Mouse (Mus musculus) right cerebral cortex, postnatal 36 days (tissue): ENCODE measurements at regions not wholly inside any gene's neighbourhood (a gene's known extent, or its start where the extent isn't known, plus 50 kb on each side); places are given as distances from the start of the nearest gene placed in this dataset.

ENCODE experiments used
- DNase-seq, 2 experiments: peaks; one replicate each; pipeline ENCODE4 v3.0.0; 2022; ENCODE audit warnings: low spot score in 2 of 2, mixed read lengths in 1 of 2

DNA sequence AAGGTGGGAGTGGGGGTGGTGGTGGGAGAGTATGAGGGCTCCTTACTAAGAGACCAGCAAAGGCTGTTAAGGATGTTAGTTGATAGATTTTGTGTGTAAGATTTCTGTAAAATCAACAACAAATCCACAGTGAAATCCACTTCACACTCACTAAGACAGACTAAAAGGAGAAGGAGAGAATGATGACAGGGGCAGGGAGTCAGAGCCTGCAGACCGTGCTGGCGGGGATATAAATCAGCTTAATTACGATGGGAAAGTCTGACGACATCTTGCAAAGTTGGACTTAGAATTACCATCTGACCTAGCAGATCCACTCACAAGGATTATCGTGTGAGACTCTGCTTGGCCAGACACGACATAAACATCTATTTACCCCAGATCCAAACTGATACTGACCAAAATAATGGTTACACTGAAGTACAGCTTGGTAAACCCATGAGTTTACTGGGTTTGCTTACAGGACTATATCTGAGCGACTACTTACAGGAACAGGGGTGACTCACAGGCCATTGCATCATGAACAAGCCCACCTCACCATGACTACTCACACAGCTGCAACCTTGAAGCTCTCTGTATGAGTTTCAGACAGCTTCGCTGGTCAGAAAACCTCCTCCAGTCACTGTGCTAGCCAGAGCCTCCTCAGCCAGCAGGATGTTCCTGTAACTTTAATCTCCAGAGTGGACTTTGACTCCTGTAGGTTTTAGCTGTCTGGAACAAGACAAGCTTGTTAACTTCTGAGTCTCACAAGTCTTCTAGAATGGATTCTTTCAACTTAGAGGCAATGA, 50.5 kb upstream of the Ednra start:
- DNase-seq, result no peak

DNA sequence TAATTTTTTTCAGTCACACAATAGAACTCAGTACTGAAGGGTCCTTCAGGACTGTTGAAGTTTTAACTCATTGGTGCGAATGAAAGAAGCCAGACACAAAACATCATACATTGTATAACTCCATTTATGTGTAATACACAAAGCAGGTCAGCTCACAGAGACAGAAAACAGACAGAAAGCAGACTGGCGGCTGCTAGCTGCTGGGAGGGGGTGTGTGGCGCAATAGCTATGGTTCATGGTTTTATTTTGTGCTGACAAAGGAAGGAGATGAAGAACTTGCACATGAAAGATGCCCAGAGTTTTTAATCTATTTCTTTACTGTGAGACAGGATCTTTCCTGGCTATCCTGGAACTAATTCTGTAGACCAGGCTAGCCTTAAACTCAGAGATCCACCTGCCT, 51.3 kb upstream of the Ednra start:
- no peak for DNase-seq

DNA sequence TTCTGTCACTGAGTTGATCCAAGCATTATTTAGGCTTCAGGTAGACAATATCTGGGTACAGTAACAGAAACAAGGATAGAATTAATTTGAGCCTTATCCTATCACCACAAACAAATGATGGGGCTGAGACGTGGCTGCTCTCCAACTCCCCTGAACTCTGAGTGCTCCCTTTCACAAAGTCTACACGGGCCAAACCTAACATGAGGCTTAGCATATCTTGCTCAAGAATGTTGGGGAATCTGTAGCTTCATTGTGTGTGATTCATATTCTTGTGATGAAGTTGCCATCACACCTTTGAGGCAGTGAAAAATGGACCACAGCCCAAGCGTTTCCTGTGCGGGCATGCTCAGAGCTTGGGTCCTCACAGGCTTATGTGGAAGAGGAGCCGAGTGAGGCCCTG, 53.3 kb upstream of the Ednra start:
- DNase-seq, result no peak

DNA sequence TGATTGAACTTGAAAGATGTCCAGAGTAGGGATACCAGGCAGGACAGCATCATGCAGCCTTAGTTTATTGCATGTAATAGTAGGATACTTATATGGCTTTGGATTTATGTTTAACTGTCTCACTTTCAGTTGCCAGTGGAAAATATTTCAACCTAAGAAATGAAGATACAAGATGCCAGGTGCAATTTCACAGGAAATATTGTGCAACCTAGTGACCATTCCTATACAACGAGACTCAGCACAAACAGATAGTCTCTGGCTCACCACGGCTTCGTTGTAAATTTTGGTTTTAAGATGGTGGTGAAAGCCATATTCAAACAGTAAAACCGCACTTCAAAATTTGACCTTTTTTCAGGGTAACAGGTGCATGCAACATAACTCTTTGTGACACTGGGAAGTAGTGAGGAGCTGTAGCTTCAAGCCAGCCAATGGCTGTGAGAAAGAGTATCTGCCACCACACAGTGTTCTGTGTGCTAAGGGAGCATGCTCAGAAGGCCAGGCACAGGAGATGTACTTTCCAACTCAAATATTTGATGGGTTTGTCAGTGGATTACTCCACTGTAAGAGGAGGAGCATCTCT, 61.5 kb upstream of the Ednra start:
- no peak for DNase-seq

DNA sequence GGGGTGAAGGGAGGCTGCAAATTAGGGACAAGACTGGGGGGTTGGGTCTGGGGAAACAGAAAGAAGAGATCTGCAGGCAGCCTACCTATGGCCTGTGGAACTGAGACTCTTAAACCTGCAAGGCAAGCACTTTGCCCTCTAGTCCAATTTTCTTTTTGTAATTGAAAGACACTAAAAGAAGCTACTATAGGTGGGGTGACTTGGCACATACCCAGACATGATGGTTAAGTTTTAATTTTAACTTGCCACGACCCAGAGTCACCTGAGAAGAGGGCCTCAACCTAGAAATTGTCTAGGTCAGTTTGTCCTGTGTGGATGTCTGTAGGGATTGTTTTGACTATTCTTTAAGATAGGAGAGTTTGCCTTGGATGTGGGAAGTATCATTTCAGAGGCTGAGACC, 70.6 kb upstream of the Ednra start:
- DNase-seq, result no peak

DNA sequence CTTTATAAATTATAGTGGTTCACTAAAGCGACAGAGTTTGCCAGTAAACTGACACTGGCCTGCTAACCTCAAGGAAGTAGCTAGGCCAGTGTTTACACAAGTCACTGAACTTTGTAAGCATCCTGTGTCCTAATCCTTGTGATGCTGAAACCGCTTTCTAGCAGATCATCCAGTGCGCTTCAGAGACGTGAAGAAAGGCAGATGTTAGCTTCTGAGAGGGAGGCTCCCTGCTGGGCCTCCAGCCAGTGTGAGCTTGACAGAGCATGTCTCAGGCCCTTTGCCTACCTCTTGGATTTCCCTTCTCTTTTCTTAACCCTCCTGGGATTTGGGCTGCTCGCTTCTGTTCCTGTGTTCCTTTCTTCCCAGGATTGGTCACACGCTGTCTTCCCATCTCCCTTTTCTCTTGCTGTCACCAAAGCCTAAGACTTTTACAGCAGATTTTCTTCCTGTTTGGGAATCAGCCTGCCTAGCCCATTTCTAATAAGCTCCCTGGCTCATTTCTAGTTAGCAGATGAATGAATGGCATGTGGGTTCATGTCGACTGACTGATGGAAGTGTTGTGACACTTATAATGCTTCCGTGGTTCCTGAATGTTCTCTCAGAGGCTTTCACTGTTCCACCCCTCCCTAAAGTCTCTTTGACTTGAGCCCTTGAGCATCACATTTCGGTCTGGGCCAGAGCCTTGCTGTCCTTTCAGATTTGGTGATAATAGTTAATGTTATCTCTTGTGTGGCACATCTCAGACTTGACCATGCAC, 79.1 kb upstream of the Ednra start:
- DNase-seq, result no peak

DNA sequence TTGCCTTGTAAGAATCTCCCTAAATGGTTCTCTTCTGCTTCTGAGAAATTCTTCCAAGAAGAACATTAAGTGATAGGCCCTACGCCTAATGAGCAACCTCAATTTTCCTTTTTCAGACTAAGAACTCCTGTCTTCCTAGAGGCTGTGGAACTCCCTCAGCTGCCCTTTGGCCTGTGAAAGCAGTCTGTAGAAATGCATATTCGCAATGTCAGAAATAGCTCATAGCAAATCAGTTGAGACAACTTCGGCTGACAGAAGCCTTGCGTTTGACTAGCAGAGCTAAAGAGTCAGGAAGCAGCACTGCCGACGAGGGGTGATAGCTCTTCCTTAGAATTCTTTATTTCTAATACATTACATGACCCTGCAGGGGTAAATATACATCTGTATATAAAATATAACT, 80.3 kb upstream of the Ednra start:
- no peak for DNase-seq

DNA sequence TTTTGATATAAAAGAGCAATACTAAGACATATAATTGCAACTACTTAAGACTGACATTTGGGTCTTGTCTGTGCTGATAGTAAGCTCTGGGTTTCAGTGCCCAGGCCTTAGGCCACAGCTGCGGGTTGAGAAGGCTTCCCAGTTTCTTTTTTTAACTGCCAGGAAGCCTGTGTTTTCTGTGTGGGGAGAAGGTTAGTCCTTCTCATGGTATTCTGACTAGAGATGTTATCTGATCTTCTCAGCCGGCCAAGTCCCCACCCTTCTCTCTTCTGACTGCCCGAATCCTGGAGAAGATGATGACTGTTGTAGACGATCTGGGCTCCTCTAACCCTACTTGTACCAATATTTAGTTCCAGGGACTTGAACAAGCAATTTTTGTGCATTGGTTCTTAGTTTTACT, 80.7 kb upstream of the Ednra start:
- DNase-seq, result no peak

DNA sequence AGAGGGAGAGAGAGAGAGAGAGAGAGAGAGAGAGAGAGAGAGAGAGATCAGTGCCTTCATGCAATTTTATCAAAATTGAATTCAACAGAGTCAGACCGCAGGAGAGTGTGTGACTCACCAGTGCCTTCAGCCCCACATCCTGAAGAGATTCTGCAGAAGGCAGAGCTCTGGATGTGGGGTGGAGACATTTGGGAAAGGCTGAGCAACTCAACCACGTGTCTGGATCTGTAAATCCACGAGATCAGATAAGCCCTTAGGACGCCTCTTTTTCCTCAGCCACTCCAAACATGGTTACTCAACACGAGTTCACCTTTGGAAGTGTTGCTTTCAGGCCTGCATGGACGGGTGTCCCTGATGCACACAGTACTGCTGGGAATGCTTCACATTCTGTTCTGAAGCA, 81.4 kb upstream of the Ednra start:
- DNase-seq, result no peak

DNA sequence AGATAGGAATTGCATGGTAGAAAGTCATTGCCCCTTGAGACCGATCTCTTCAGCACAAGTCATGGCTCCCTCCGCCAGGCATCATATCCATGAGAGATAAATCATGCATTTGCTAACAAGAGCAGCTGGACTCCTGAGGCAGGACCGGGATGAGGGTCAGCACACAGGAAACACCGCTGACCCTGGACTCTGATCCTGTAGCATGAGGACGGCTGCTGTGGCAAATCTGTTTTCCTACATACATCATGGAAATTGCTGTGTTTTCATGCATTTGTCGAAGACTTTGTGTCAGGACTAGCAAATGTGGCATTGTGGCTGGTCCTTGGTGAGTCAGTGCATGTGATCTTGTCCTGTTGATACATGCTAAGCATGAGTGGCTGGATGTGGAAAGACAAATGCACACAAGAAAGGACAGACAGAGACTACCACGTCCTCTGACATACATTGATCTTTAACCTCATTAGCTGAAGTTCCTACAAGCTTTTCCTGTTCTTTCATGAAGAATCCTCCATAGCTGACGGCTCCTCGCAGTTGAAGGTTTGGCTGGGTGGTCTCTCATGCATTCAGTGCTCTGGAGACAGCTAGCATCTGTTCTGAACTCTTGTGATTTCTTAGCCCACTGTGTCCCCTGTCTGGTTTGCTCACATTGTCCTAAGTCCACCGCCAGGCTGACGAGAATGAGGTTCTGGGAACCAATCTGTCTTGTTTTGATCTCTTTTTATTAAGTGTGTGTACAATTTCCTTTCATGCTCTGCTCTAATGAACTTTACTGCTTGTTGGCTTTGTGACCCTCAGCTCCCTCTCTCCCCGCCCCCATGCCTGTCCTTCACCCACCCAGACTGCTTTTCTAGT, 90.8 kb upstream of the Ednra start:
- no peak for DNase-seq

DNA sequence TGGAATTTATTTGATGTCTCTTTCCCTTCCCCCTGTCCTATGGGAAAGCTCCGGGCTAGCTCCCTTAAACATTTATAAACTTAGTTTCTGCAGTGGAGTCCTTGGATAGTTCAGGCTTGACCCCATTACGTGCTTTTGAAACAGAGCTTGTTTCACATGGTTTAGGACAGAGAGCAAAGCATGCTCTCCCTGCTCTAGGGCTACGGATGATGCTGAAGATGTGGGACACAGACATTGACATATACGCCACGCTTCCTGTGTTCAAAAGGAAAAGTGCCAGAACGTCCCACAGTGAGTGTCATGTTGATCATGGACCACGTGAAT, 91.3 kb upstream of the Ednra start:
- DNase-seq, result no peak

DNA sequence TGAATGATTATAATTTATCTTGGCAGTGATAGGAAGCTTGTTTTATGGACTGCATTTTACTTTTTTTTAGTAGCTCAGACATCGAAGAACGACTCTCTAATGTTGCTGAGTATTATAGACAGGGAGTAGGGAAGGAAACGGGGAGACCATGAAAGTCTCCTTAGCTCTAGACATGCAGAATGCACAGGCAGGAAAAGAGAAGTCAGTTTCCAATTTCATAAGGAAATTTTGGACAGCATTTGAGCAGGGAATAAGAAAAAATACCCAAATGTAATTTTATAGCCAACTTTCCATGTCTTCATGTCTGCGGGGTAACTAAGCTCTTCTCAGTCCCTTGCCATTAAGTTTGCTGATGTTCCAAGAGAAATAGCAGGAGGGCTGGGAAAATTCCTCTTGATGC, 92.0 kb upstream of the Ednra start:
- DNase-seq, result no peak

DNA sequence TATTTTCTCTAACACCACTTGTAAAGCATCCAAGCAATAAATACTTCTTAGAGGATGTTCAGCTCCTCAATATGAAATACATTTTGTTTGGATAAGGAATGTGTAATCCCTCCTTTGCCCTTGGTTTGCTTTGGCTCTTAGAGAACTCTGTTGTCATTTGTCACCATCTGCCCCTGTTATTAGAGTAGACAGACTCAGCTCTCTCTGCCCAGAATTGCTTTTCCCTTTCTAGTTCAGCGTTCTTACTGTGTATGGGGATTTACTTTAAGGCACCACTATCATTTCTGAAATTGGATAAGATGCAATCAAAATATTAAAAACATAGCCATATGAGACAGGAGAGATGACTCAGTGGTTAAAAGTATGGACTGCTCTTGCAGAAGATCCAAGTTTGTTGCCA, 101.5 kb upstream of the Ednra start:
- DNase-seq, result no peak

DNA sequence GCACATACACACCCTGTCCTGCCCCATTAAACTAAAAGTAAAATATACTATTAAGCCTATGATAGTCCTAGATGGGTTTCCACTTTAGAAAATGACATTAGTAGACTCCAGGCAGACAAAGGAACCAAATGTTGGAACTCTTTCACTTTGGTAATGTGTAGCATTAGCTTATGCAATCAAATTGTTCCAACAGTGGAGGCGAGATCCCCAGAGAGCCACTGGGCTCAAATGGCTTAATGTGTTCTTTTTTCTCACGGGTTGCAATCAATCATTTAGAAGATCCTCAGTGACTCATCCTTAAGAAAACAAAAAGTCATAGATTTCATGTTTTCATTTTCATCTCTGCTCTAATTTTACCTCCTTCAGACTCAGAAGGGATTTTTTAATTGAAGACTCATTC, 102.0 kb upstream of the Ednra start:
- DNase-seq, result no peak

DNA sequence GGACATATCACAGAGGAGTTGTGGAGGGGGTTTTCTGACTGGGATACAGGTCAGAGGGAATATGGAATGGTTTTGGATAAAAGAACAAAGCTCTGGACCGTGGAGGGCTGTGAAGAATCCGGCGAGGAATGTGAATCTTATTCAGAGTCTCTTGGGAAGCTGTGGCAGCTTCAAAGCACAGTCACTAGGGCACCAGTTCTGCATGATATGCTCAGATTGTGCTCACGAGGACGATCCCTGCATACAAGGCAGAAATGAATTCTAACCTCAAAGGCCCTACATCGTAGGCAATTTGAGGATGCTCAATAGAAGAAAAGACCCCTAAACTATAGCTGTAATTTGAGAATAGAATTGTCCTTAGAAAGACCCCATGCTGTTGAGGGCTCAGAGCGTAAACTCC, 103.8 kb upstream of the Ednra start:
- DNase-seq, result no peak

DNA sequence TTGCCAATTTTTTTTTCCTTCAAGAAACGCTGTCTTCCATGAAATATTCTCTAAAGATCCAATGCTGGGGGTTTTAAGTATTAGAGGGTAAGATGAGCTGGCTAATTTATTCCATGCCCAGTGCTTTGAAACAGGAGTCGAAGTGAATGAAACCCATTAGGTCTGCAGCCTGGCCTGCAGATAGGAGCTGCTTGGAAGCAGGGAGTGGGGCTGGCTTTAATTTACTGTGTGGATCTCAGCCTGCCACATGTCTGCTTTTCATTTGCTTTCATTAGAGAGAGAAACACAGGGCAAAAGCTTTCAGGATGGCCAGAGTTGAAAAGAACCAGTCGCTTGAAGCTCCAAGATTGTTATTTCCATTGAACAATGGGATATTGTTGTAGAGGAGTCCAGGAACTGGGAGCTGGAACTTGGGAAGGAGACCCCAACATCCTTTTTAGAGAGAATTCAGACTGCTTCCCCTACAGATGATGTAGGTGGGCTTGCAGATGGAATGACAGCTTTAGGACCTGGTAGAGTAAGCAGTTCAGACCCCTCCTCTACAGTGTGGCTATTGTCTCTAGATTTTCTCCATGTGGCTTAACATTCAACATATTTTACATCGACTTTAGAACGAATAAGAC, 105.0 kb upstream of the Ednra start:
- no peak for DNase-seq

DNA sequence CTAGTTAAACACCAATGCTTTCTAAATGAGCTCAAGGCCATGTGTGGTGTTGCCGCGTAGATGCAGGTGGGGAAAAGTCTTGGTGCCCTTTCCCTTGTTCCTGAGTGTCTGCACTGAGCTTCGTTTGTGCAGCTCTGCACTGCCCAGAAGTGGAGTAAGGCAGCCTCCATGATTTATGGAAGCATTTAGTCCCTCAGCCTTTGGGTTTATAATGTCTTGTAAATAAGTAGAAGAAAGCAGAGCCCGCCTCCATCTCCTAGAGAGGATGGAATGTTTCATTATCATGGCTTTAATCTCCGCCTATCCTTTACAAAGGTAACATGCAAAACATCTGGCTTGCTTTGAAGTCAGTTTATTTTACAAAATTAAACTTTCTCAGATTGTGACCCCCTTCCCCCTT, 105.5 kb upstream of the Ednra start:
- no peak for DNase-seq

DNA sequence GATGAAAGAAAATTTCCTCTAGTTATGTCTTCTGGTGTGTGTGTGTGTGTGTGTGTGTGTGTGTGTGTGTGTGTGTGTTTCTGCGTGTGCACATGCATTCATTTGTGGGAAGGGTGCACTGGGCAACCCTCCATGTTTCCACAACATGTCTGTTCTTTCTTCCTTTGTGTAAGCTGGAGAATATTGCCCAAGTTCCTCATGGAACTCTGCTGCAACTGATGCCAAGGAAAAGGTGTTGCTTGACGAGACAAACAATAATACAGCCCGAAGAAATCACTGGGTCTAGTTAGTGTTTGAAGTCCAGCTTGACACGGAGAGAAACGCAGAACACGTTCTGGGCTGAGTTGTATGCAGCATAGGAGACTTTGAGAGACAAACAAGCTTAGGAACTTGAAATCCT, 110.0 kb upstream of the Ednra start:
- DNase-seq, result no peak

DNA sequence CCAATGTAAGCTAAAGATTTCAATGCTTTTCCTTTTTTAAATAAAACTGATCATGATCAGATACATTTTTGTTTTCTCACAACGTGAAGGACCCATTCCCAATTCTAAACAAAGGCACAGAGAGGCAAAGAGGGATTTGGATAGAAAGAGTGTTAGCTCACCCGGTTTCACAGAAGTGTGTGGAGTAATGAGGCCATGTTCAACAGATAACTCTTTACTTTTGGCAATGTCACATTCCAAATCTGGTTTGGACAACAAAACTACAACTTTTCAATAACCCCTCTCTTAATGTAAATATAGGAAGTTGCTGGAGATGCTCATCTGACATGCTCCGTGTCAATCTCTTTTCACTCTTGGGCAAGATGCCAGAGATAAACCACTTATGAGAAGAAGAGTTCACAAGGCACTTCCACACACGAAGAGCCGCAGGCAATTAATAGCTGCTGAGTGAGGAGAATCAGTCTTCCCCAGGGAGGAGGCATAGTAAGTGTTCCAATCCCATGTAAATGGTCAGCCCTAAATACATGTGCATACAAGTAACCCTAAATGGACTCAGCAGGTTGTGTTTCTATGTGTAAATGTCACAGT, 112.7 kb upstream of the Ednra start:
- DNase-seq, result no peak

DNA sequence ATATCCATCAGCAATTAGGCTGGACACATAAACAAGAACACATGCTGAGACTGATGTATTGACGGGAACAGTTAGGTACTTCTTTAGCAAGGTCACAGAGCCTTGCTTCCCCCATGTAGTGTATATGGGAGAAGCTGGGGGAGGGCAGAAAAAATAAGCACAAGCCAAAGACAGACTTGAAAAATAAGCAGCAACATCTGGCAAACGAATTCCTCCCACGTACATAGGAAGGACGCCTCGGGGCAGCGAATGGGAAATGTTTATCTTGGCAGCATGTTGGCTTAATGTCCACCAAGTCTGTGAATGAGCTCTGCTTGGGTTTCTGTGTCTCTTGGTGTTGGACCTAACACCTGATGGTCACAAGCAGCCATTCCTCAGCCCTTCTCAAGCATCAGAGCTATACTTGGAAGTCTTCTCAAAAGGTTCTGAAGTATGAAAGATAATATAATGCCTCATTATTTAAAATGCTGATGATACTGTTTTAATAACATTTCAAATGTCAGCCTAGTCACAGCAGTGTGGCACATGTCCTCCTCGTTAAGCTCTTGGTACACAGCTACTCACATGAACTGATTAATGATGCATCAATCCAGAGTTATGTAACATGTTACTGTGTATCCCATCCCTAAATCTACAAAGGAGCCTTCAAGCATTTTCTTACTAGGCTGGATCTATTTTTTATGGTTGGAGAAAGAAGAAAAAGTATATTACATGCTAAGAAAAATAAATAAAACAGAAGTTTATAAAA, 118.3 kb upstream of the Ednra start:
- DNase-seq, result no peak

DNA sequence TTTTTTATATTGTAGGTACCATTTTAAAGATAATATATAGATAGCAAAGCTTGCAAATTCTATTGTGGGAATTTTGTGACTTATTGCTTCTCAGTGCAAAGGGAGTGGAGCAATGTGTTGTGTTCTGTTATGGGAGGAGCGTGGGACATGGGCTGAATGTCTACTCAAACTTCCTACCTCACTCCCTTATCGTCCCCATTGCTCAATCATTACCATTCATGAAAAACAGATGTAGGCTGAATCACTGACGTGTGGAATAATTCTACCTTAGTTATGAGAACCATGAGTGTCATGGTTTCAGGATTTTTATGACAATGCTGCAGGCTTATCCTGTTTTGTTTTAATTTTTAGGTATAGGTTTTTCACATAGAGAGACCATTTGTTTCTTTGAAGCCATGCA, 119.0 kb upstream of the Ednra start:
- DNase-seq, result no peak
